Mouse (Mus musculus): Measurements from ENCODE around the gene Cdc6. TPM values are rescaled to one million over a fixed set of nuclear protein-coding genes. Genes with fewer than 3 reads are reported as not detected.

Cdc6 gene
- polyA plus RNA-seq, 2 experiments, result 28.6 to 64.1 TPM

DNA sequence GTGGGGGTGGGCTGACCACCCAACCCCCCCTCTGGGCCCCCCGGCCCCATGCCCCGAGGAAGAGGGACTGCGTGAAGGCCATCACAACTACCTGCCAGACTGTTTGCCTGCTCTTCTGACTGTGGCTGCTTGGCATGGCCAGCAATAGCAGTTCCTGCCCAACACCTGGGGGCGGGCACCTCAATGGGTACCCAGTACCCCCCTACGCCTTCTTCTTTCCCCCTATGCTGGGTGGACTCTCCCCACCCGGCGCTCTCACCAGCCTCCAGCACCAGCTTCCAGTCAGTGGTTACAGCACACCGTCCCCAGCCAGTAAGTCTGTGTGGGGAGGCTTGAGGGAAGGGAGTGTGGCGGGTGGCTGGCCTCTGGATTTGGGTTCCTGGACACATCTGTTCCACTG, 42.9 kb downstream of the Cdc6 start:
- 73% methylated on average over 9 of the region's 9 CpGs for WGBS (ENCODE audit: insufficient replicate concordance)
- Histone ChIP-seq H3K27ac (no peak overlapping the region), H3K4me1 (replicated peaks; ENCODE audit: control insufficient read depth in 2 of 2, insufficient read depth in 2 of 2, low read length in 1 of 2) (peaks cover 4 to 42% of the 10 kb centered on the region in 2 experiments), H3K4me2 (ENCODE audit: low read depth) (no peak overlapping the region), H3K9me3 (ENCODE audit: control insufficient read depth, low read length) (no peaks in the 10 kb centered on the region), H3K4me3 (ENCODE audit: insufficient read depth in 1 of 2, low read depth in 2 of 2, low read length in 2 of 2) (no peak overlapping the region), H3K9ac (replicated peaks) (no peak overlapping the region), H3K36me3 (replicated peaks; ENCODE audit: control insufficient read depth, insufficient read depth, low read depth) (no peaks in the 10 kb centered on the region), H3K27me3 (ENCODE audit: control insufficient read depth, insufficient read depth, low read length) (no peaks in the 10 kb centered on the region)
- ATAC-seq (ENCODE audit: insufficient read depth), result no peak
- no peak for DNase-seq (ENCODE audit: low read depth in 3 of 3, low spot score in 3 of 3)
- TF ChIP-seq EP300 (IDR thresholded peaks at IDR 0.05; ENCODE audit: low read depth) (no peak), CTCF (IDR thresholded peaks at IDR 0.05; ENCODE audit: low read depth) (no peak)

DNA sequence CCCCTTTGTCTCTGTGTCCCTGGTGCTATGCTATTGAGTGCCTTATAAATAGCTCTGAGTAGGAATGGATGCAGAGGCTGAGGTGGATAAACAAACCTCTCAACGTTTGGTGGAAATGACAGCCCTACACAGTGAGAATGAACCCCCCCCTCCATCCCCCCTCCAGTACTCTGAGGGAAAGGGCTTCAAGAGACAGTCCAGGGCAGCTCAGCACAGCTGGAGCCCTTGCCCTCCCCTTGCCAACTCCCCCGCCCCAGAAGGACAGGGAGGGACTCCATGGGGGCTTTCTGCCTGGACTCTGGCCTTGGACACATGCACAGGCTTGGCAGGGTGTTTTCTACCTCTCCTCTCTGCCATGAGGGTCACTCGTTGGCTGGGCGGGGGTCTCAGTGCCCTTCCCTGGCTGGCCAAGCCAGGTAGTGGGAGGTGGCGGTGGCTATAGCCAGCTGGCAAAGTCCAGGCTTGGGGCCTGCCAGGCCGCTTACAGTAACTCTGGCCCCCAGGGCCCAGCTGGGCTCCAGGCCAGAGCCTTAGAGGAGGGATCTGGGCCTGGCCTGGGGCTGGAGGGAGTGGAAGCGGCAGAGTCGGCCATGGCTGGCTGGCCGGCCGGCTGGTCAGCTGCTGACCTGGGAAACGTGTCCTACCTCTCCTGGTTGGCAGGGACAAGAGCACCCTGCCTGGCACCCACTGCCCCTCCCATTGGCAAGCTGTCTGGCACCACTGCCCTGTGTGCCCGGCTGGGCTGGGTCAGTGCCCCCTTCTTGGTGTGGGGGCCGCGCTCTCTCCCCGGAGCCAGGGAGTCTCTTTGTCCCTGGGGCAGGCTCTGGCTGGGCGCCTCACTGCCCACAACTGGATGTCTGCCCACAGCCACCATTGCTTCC, 43.7 kb downstream of the Cdc6 start:
- no peak overlapping the region for H3K4me3 ChIP-seq (ENCODE audit: insufficient read depth in 1 of 2, low read depth in 2 of 2, low read length in 2 of 2)
- TF ChIP-seq CTCF (IDR thresholded peaks at IDR 0.05; ENCODE audit: low read depth) (no peak), EP300 (IDR thresholded peaks at IDR 0.05; ENCODE audit: low read depth) (no peak)
- H3K9me3 ChIP-seq (ENCODE audit: control insufficient read depth, low read length), result no peaks in the 10 kb centered on the region
- no peak overlapping the region for H3K4me2 ChIP-seq (ENCODE audit: low read depth)
- no peak overlapping the region for H3K27ac ChIP-seq
- no peaks in the 10 kb centered on the region for H3K27me3 ChIP-seq (ENCODE audit: control insufficient read depth, insufficient read depth, low read length)
- no peak for ATAC-seq (ENCODE audit: insufficient read depth)
- DNase-seq (ENCODE audit: low read depth in 3 of 3, low spot score in 3 of 3), result no peak
- 67% methylated on average over 14 of the region's 16 CpGs for WGBS (ENCODE audit: insufficient replicate concordance)
- no peaks in the 10 kb centered on the region for H3K36me3 ChIP-seq (replicated peaks; ENCODE audit: control insufficient read depth, insufficient read depth, low read depth)
- H3K4me1 ChIP-seq (replicated peaks; ENCODE audit: control insufficient read depth in 2 of 2, insufficient read depth in 2 of 2, low read length in 1 of 2), result peaks cover 4 to 38% of the 10 kb centered on the region in 2 experiments
- no peak overlapping the region for H3K9ac ChIP-seq (replicated peaks)

DNA sequence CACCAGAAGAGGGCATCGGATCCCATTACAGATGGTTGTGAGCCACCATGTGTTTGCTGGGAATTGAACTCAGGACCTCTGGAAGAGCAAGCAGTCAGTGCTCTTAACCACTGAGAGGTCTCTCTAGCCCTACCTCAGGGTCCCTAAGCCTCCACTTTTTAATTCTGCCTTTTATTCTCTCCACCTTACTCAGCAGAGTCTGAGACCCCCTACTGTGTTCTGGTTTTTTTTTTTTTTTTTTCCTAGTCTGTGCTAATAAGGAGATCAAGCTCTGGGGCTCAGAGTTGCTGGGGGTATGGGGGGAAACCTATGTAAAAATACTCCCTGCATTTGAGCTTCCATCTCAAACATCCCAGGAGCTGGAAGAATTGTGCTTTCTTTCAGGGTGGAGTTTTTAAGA, 44.5 kb downstream of the Cdc6 start:
- Histone ChIP-seq H3K4me3 (ENCODE audit: insufficient read depth in 1 of 2, low read depth in 2 of 2, low read length in 2 of 2) (no peak overlapping the region), H3K9me3 (ENCODE audit: control insufficient read depth, low read length) (no peaks in the 10 kb centered on the region), H3K36me3 (replicated peaks; ENCODE audit: control insufficient read depth, insufficient read depth, low read depth) (no peaks in the 10 kb centered on the region), H3K27me3 (ENCODE audit: control insufficient read depth, insufficient read depth, low read length) (no peaks in the 10 kb centered on the region), H3K27ac (no peak overlapping the region), H3K4me2 (ENCODE audit: low read depth) (no peak overlapping the region), H3K4me1 (replicated peaks; ENCODE audit: control insufficient read depth in 2 of 2, insufficient read depth in 2 of 2, low read length in 1 of 2) (peaks cover 4 to 38% of the 10 kb centered on the region in 2 experiments), H3K9ac (replicated peaks) (no peak overlapping the region)
- 78% methylated on average over 1 of the region's 1 CpGs for WGBS (ENCODE audit: insufficient replicate concordance)
- ATAC-seq (ENCODE audit: insufficient read depth) (no peak), DNase-seq (ENCODE audit: low read depth in 3 of 3, low spot score in 3 of 3) (no peak)
- TF ChIP-seq CTCF (IDR thresholded peaks at IDR 0.05; ENCODE audit: low read depth), result no peak
- no peak for TF ChIP-seq EP300 (IDR thresholded peaks at IDR 0.05; ENCODE audit: low read depth)

DNA sequence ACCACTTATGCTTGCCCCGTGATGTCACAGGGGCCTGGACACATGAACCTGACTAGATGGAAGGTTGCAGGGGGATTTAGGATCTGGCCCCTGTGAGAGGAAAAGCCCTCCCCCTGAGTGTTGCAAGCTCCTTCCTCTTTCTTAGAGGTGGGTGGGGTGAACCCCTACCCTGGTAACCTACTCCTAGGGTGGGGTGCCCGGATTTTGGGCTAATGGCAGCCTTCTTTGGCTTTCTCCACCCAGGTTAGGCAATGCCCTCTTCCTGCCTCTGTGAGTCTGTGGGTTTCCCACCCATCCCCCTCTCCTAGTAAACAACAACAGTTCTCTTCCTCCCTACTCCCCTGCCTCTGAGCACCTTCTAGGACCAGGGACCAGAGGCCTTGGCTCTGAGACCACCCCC, 45.1 kb downstream of the Cdc6 start:
- TF ChIP-seq EP300 (IDR thresholded peaks at IDR 0.05; ENCODE audit: low read depth) (no peak), CTCF (IDR thresholded peaks at IDR 0.05; ENCODE audit: low read depth) (no peak)
- H3K27ac ChIP-seq, result no peak overlapping the region
- ATAC-seq (ENCODE audit: insufficient read depth) (no peak), DNase-seq (ENCODE audit: low read depth in 3 of 3, low spot score in 3 of 3) (no peak)
- H3K9ac ChIP-seq (replicated peaks), result no peak overlapping the region
- no peak overlapping the region for H3K4me2 ChIP-seq (ENCODE audit: low read depth)
- no peaks in the 10 kb centered on the region for H3K9me3 ChIP-seq (ENCODE audit: control insufficient read depth, low read length)
- H3K36me3 ChIP-seq (replicated peaks; ENCODE audit: control insufficient read depth, insufficient read depth, low read depth), result no peaks in the 10 kb centered on the region
- H3K27me3 ChIP-seq (ENCODE audit: control insufficient read depth, insufficient read depth, low read length), result no peaks in the 10 kb centered on the region
- H3K4me1 ChIP-seq (replicated peaks; ENCODE audit: control insufficient read depth in 2 of 2, insufficient read depth in 2 of 2, low read length in 1 of 2), result peaks cover 4 to 33% of the 10 kb centered on the region in 2 experiments
- no peak overlapping the region for H3K4me3 ChIP-seq (ENCODE audit: insufficient read depth in 1 of 2, low read depth in 2 of 2, low read length in 2 of 2)
- 23% methylated on average over 2 of the region's 2 CpGs for WGBS (ENCODE audit: insufficient replicate concordance)

DNA sequence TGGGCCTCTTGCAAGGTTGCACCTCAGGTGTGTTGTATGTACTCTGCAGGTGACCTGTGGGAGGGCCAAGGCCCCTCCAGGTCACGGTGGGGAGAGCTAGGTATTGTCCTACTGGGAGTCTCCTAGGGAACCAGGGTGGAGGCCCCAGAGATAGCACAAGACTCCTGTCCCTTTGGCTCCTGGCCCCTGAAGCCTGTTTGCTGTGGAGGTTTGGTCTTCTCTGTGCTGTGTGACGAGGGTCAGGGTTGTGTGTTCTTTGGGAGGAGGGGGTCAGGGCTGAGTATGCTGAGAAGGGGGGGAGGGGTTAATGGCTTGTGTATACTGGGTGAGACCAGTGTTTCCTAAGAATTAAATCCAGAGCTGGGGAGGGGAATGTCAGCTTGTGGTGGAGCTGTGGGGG, 45.8 kb downstream of the Cdc6 start:
- H3K9me3 ChIP-seq (ENCODE audit: control insufficient read depth, low read length), result no peaks in the 10 kb centered on the region
- no peak overlapping the region for H3K9ac ChIP-seq (replicated peaks)
- no peaks in the 10 kb centered on the region for H3K27me3 ChIP-seq (ENCODE audit: control insufficient read depth, insufficient read depth, low read length)
- no peak overlapping the region for H3K4me3 ChIP-seq (ENCODE audit: insufficient read depth in 1 of 2, low read depth in 2 of 2, low read length in 2 of 2)
- peaks cover 4 to 27% of the 10 kb centered on the region in 2 experiments; a peak in 3 of 4 replicates for H3K4me1 ChIP-seq (replicated peaks; ENCODE audit: control insufficient read depth in 2 of 2, insufficient read depth in 2 of 2, low read length in 1 of 2)
- no peak overlapping the region for H3K27ac ChIP-seq
- H3K36me3 ChIP-seq (replicated peaks; ENCODE audit: control insufficient read depth, insufficient read depth, low read depth), result no peaks in the 10 kb centered on the region
- 16% methylated on average over 2 of the region's 2 CpGs for WGBS (ENCODE audit: insufficient replicate concordance)
- no peak overlapping the region for H3K4me2 ChIP-seq (ENCODE audit: low read depth)
- peak; percentile 36; the same call in 1 of the 2 replicates for ATAC-seq (ENCODE audit: insufficient read depth)
- DNase-seq (ENCODE audit: low read depth in 3 of 3, low spot score in 3 of 3), result no peak
- TF ChIP-seq CTCF (IDR thresholded peaks at IDR 0.05; ENCODE audit: low read depth) (no peak), EP300 (IDR thresholded peaks at IDR 0.05; ENCODE audit: low read depth) (no peak)
